Mouse (Mus musculus) ovary, adult 18-20 months (tissue): ENCODE results near the gene Isyna1.

Source experiments
- DNase-seq: peaks from one replicate; pipeline ENCODE4 v3.0.0; 2022; ENCODE audit warnings: low spot score, mixed read lengths

Isyna1 gene

DNA sequence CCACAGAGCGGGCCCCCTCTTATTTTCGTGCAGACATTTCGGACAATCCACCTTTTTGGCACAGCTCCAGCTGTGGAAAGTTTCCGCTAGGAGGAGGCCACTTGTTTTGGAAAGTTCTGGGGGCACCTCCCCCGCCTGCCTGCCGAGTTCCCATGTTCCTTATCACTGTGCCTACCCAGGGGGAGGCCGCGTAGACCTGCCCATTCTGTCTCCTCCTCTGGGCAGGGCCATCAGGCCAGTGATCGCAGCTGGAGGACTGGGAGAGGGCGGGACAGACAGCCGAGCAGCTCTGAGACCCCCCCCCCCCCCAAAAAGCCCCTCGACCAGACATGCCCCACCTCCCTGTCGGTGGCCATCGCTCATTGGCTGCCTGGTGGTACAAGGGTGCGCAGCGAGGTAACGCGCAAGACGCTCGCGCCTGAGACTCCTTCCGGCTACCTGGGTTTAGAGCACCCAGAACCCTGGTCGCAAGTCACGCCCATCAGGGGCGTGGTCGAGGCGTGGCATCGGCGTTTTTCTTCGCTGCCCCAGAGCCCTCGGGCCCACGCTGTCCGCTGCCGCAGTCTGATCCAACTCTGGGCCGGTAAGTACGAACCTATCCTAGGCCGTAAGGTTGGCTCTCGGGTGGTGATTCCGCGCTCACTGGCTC is at the start of gene Isyna1:
Isyna1 (plus strand) TSS at position 413 of the 649 bp plus-strand sequence.
- DNase-seq: peak; percentile 97

DNA sequence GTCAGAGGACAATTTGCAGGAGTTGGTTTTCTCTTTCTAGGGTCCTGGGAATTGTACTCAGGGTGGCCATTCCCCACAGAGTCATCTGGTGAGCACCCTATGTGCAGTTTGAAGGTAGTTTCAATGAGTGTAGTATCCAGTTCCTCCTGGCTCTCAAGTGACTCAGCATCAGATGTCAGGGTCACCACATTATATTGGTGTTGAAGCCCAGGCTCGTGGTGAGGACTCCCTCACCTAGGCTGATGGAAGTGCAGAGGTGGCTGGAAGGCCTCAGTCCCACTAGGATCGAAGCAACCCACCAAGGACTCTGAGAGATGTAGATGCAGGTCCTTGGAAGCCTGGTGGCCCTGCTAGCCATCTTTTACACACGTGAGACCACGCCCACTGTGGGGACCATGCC is 47.8 kb upstream of the Isyna1 start:
- no peak for DNase-seq

DNA sequence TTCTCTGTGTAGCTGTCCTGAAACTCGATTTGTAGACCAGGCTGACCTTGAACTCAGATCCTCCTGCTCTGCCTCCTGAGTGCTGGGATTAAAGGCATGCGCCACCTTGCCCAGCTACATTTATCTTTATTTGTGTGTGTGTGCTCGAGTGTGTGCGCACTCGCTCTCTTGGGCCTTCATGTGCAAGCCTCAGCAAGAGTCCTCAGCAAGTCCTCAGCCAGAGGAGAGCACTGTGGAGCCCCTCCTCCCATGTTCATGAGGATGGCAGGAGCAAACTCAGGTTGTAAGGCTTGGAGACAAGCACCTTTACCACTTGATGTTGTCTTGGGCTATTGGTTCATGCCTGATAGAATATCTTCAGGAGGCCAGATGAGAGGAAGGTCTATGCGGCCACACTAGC is 46.4 kb upstream of the Isyna1 start:
- DNase-seq: no peak

DNA sequence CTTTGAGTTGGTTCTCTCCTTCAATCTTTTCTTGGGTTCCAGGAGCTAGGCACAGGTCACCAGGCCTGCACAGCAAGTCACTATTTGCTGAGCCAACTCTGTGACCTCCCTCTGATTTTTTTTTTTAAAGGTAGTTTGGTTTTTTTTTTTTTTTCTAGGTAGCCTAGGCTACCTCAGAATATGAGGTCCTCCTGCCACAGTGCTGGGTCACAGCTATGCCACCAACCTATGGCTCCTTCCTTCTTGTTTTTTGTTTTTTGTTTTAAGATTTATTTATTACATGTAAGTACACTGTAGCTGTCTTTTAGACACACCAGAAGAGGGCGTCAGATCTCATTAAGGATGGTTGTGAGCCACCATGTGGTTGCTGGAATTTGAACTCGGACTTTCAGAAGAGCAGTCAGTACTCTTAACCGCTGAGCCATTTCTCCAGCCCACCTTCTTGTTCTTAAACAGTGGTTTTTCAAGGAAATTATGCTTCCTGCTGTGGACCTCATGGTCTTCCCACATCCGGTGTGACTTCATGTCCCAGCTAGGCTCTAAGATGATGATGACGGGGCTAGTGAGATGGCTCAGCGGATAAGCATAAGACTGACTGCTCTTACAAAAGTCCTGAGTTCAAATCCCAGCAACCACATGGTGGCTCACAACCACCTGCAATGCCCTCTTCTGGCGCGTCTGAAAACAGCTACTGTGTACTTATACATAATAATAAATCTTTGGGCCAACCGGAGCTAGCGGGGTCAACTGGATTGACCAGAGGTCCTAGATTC is 44.6 kb upstream of the Isyna1 start:
- no peak for DNase-seq

DNA sequence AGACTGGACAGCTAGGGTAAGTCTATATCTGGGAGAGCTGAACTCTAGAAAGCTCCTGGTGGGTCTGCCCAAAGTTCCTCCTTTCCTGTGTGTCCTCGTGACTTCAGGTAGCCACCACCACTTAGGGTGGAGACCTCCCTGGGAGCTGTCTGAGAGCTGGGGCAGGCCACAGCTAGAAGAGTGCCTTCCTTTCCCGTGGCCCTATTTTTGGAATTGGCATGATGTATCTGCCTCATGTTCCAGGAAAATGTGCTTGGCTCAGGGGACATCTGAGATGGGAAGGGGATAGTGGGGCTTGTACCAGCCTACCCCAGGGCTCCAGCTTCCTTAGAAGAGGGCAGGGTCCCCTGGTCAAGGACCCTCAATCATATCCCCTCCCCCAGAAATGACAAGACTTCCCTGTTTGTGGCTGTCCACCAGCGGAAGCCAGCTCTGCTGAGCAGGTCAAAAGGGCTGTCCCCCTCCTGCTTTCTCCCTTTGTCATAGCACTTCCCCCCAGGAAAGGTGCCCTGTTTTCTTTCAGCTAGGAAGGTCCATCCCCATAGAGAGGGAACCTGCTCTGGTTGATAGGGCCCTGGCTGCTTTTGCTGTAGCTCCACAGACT is 42.5 kb upstream of the Isyna1 start:
- DNase-seq: no peak

DNA sequence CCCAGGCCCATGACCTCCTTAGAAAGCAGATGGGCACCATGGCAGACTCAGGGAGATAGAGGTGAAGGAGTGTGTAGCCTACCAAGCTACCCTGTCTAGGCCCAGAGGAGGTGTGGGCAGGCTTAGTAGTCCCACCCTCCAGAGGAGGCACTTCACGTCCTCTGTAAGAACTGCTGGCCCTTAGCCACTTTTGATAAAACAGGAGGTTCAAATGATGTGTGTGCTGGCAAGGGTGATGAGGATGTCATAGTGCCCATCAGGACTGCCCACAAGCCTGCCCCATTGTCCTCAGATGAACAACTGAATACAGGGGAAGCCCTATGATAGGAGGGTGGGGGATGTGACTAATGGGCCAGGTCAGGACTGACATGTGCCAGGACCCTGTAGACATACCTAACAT is 41.3 kb upstream of the Isyna1 start:
- DNase-seq: no peak

DNA sequence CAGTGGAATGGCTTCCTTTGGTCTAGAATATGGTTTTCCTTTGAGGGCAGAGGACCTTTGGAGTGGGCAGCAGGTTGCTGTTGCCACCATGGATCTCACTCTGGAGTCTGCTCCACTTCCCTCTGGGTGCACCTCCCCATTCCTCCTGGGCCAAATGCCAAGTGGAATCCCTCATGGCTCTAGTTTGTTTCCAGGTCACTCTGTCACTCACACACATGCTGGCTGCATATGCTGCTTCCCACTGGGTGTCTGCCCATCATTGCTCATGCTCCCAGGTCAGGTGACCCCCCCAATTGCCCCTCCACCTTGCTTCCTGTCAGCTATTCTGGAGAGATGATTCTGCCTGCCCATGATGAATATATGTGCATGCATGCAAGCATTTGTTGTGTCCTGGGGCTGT is 40.4 kb upstream of the Isyna1 start:
- no peak for DNase-seq

DNA sequence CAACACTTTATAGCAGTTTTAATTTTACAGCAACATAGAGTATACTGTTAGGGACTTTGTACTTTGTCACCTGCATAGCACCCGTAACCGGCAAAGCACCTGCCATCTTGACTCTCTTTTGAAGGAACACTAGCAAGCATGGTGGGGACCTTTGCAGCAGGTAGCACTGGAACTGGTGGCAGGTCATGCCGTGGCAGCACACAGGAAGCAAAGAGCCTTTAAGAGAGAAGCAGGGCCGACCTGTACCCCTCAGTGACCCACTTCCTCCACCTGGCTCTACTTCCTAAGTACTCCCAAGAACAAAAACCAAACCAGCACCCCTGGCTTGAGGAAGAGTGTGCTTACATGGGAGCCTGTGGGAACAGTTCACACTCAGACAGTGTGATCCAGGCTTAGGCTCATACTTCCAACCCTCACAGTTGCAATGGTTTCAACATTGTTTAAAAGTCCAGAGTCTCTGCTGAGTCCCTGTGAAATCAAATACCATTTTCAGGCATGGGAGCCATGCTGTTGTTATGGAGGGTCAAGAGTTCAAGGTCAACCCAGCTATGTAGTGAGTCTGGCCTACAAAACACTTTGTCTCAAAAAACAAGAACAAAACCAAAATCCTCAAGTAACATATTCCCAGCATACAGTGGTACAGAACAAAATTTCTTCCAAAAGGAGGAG is 39.0 kb upstream of the Isyna1 start:
- no peak for DNase-seq

DNA sequence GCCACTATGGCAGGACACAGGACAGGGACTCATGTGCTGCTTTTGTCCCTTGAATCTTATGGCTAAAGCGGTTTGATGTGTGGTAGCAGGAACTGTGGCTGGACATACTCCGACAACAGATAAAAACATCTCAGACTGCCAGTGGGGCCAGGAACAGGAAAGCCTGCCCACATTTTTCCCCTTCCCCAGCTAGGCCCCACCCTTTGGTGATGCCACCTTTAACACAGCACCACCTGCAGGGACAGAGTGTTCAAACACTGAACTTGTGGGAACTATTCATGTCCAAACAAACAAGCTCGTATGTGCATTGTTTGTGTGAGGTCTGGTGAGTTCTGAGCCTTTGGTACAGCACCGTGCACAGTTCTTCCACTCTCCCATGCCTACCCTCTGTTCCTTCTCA is 35.8 kb upstream of the Isyna1 start:
- no peak for DNase-seq

DNA sequence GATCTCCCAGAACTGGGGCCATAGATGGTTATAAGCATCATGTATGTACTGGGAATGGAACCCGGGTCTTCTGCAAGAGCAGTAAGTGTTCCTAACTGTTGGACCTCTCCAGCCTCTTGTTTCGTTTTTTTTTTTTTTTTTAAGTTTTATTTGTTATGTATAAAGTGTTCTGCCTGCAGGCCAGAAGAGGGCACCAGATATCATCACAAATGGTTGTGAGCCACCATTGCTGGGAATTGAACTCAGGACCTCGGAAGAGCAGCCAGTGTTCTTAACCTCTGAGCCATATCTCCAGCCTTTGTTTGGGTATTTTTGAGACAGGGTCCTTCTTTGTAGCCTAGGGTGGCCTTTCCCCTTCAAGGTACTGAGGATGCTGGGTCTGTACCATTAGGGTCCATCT is 35.2 kb upstream of the Isyna1 start:
- no peak for DNase-seq

DNA sequence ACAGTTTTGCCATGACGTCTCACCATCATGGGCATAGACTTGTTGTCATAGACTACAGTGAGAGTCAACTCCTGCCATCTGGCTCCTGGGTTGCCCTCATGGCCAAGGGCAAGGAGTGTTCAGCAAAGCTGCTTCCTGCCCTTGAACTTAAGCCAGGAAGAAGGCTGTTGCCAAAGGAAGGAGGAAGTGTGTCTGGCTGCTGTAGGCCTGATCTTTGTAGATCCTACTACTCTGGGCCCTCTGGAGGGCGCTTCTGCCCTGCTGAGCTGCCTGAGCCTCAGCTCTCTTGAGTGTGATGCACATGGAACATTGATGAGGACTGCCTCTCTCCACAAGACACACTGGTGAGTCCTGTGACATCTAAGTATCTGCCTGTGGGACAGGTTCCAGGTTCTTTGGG is 34.1 kb upstream of the Isyna1 start:
- peak; percentile 68 for DNase-seq

DNA sequence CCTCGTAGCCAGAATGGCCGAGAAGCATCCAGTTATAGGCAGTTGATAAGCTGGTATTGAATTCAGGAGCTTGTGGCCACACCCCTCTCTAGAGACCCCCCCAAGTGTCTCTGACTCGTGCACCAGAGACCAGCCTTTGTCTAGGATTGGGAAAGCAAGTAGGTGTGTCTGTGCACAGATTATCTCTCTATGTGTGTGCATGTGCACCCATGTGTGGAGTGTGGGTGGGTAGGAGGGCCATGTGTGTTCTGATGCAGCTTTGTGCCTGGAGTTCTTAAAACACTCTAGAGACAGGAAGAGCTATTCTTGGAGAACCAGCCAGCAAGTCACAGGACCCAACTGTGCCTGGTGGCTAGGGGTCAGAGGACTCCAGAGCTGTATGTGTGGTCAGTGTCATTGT is 33.6 kb upstream of the Isyna1 start:
- no peak for DNase-seq

DNA sequence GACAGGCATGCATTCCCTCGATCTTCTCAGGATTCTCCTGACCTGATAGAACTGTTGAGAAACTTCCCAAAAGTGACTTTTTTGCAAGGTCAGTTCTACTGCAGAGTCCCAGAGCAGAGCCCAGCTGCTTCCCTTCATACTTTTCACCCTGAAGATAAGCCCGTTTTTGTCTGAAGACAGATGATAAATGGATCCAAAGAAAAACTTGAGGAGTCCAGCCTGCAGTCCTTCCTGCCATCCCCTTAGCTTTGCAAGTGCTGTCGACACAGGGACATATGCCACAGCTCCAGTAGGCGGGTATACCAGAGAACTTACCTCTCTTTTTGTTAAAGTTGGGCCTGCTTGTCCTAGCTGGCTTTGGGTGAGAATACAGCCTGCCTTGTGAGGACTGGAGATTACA is 32.8 kb upstream of the Isyna1 start:
- DNase-seq: no peak

DNA sequence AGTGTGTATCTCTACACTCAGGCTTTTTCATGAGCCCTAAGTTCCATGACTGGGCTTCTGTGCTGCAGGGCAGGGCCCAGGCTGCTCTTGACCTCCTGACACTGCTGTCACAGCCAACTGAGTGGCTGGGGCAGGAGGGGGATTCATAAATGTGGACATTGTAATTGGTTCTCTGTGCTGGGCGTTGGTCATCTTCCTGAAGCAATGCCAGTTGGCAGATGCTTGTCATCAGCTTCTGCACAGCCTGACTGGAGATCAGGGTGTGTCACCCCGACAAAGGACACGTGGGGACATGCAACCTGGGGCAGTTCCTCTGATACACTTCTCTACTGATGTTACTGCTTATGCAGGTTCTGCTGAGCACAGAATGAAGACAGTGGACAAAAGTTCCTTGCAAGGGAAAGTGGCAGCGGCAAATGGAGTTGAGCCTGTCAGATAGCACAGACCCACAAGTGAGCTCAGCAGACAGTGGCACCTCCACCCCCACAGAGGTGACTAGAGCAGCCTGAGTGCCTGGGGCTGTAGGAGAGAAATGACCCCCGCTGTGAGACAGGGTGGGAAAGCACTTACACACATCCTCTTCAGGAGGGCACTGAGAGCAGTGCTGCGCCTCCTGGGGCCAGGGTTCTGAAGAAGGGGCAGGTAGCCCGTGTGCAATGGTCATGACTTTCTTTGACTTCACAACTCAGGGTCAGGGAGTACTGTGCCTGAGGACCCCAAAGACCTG is 32.2 kb upstream of the Isyna1 start:
- no peak for DNase-seq

DNA sequence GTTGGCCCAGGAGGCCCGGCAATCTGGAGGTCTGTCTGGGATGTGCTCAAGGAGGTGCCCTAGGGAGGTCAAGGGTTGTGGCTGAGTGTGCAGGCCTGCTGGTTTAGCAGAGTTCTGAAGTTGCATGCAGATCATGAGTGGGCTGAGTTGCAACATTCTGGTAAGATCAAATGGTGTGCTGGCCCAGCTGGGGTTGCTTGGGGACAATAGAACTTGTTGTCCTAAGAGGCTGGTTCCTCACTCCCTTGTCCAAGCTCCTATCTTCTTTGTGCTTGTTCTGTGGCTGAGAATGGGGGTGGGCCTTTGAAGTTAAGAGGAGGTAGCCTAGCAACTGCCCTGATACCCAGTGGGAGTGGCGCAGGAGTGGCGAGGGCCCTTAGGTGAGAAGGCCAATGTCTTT is 31.4 kb upstream of the Isyna1 start:
- no peak for DNase-seq

DNA sequence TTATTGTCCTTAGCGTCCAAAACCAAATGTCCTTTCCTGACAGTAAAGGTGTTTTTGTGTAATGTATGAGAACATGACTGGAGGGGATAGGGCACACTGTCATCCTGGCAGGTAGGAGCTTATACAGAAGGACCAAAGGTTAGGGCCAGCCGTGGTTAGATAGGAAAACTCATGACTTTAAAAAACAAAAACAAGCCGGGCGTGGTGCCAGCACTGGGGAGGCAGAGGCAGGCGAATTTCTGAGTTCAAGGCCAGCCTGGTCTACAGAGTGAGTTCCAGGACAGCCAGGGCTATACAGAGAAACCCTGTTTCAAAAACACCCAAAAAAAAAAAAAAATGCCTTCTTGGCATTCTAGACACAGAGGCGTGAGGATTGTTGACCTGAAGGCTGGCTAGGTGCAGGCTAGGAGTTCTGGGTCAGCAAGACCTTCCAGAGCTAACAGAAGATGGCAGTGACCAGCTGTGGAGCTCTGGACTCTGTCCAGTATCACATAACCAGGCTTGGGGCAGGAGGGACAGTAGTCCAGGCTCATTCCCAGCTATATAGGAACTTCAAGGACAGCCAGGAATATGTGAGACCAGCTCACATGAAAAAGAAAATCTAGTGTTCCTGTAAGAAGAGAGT is 30.3 kb upstream of the Isyna1 start:
- DNase-seq: no peak

DNA sequence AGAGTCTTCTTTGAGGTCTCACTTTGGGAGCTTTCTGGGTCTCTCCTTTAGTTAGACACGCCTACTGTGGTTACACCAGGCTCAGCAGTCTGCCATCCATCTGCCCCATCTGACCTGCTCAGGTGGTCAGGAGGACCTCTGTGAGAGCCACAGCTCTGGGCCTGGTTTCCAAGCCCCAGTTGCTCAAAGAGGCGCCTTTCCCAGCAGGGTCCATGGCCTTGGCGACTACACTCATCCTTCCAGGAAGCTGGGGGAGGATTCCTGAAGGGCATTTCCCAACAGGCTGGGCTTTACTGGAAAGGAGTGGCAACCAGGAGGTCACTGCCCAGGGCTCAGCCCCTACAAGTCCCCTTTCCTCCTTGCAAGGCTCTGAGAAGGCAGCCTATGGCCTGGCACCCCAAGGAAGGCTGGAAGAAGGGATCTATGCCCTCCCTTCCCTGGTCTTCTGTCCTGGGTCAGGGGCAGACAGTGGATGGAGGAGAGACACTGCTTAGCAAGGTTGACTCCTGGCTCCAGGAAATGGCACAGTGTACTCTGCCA is 29.4 kb upstream of the Isyna1 start:
- no peak for DNase-seq

DNA sequence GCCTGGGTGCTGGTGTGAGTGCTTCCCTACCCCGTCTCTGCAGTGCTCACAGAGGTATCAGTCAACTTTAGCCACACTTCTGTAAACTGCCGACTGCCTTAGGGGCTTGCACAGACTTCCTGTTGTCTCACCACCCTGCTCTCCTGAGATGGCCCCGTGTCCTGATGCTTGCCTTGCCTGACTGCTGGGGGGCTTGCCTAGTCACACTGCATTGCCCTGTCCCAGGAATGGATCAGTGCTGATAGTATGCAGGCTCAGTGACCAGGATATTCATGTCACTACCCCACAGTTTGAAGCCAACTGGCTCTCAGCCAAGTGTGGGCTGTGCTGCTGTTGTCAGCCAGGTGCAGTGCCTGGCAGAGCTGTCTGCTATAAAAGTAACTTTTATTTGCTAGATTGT is 28.6 kb upstream of the Isyna1 start:
- DNase-seq: no peak

DNA sequence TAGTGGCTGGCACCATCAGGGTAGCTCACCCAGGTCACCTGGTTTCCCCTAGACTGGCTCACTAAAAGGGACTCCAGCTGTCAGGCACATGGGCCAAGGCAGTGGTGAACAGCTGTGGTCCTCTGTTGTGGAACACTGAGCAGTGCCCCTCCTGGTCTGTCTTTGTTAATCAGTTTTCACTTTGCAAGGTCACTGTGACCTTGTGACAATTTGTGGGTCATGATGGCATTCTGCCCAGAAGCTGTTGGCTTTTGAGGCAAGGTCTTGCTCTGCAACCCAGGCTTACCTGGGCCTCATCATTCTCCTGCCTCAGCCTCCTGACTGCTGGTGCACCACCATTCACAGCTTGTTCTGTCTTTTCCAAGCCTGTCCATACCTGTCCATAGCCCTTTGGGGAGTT is 23.8 kb upstream of the Isyna1 start:
- no peak for DNase-seq

DNA sequence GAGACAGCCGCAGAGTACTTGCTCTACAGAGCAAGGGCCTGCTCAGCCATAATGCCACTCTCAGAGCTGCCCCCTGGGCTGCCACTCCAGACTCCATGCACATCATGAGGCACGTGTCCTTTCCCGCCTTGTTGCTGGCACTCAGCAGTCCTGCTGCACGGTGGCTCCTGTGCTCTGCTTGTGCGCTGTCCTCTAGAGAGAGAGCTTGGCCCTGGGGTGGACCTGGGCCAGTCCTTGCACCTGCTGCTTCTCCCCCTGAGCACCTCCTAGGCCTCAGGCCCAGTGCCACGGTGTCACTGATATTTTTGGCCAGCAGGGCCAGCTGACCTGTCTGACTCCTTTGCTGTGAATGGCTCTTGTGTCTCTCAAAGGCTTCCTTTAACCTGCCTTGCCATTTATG is 23.2 kb upstream of the Isyna1 start:
- no peak for DNase-seq

DNA sequence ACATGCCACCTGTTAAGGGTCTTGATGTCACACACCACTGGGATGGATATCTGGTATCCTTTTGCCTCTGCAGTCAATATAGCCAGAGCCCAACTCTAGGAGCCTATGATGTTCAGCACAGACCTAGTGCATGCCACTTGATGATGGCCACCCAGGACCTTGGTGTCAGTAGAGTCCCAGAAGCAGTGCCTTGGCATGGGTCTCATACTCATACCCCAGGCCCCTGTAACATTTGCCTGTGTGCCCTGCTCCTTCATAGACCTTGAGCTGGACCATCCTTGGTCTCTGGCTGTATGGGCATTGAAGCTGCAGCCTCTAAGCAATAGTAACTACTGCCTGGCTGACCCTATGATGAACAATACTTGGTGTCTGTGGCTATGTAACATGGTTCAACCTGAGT is 19.9 kb upstream of the Isyna1 start:
- no peak for DNase-seq

DNA sequence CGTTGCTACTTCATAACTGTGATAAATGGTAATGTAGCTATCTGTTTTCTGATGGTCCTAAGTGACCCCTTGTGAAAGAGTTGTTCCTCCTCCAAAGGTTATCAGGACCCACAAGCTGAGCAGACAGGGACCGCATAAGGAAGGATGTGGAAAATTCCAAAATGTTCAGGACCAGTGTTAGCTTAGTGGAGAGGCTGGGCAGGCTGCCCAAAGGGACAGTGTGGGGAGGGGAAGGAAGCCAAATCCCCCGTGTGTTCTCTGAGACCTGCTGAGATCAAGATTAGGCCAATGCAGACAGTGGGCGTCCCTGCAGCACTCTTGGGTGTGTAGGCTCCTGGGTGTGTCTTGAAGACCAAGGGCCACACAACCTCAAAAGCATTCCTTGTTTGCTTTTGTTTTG is 19.3 kb upstream of the Isyna1 start:
- no peak for DNase-seq
